Mouse (Mus musculus) heart, embryonic 12.5 days (tissue): ENCODE measurements around the gene Tcp11. TPM values are rescaled to one million over a fixed set of nuclear protein-coding genes. Genes with fewer than 3 reads are reported as not detected.

Experiments
- ATAC-seq: fragments of 200-750 bp; cut with Nextera tagmentation; 2 replicates; pipeline ENCODE4 v1.8.0; 2017; ENCODE audit warnings: moderate TSS enrichment, moderate library complexity; ENCODE audit not compliant: insufficient number of reproducible peaks, low FRiP score
- H3K27ac ChIP-seq: fragments of 300-500 bp; sonication (generic); 2 replicates; pipeline ENCODE4 v1.5.1; 2016; ENCODE audit warnings: mild to moderate bottlenecking, moderate library complexity; ENCODE audit not compliant: poor library complexity, severe bottlenecking
- H3K27me3 ChIP-seq: fragments of 300-500 bp; sonication (generic); replicated peaks from 2 replicates; pipeline ENCODE4 v1.6.1; 2016; ENCODE audit warnings: mild to moderate bottlenecking, moderate library complexity
- H3K36me3 ChIP-seq: fragments of 300-500 bp; sonication (generic); 2 replicates; pipeline ENCODE4 v1.6.1; 2016; ENCODE audit warnings: mild to moderate bottlenecking, moderate library complexity
- H3K4me1 ChIP-seq: fragments of 300-500 bp; sonication (generic); replicated peaks from 2 replicates; pipeline ENCODE4 v1.6.1; 2016; ENCODE audit warnings: mild to moderate bottlenecking
- H3K4me2 ChIP-seq: fragments of 300-500 bp; sonication (generic); 2 replicates; pipeline ENCODE4 v1.6.1; 2016; ENCODE audit warnings: mild to moderate bottlenecking, moderate library complexity
- H3K4me3 ChIP-seq: fragments of 300-500 bp; sonication (generic); 2 replicates; pipeline ENCODE4 v1.5.1; 2016; ENCODE audit warnings: mild to moderate bottlenecking
- H3K9ac ChIP-seq: fragments of 300-500 bp; sonication (generic); 2 replicates; pipeline ENCODE4 v1.6.1; 2016; ENCODE audit warnings: mild to moderate bottlenecking, moderate library complexity
- H3K9me3 ChIP-seq: fragments of 300-500 bp; sonication (generic); replicated peaks from 2 replicates; pipeline ENCODE4 v1.6.1; 2016; ENCODE audit warnings: mild to moderate bottlenecking, moderate library complexity
- WGBS: fragments of 180-500 bp; shearing (Covaris S2); methylation state at CpG from one replicate; pipeline ENCODE4 v1.1.7; 2016; 5-methylcytosine and 5-hydroxymethylcytosine counted together
- polyA plus RNA-seq: library from polyadenylated mRNA; unstranded; fragments of >200 nt; fragmentation: Nextera tagmentation; extraction: Ambion mirVana; gene quantifications from 2 replicates; pipeline ENCODE4 v1.2.1, GENCODE M21; 2016

The Tcp11 gene
- polyA plus RNA-seq, 1 experiment from 2014 or later = 0.23 TPM

GRCm38 (mm10) chr17:28069446-28069845 is 11.0 kb downstream of the Tcp11 start:
- peaks cover 17% of the 10 kb centered on the region; the same call in 1 of the 2 replicates for H3K27me3 ChIP-seq
- no peak for ATAC-seq
- no peaks in the 10 kb centered on the region for H3K36me3 ChIP-seq
- no peak overlapping the region for H3K27ac ChIP-seq
- H3K4me2 ChIP-seq = peak overlapping the region; percentile 5; the same call in 1 of the 2 replicates
- no peak overlapping the region for H3K9ac ChIP-seq
- H3K9me3 ChIP-seq = 0 out of 2 replicates have a peak, but pooled peaks cover 5% of the 10 kb centered on the region
- H3K4me1 ChIP-seq = 0 out of 2 replicates have a peak, but pooled peaks cover 8% of the 10 kb centered on the region
- WGBS = 18% methylated on average over 12 of the region's 12 CpGs
- H3K4me3 ChIP-seq = no peak overlapping the region

- Histone ChIP-seq H3K4me2 (no peak overlapping the region), H3K27me3 (peaks cover 17% of the 10 kb centered on the region; the same call in 1 of the 2 replicates), H3K9me3 (0 out of 2 replicates have a peak, but pooled peaks cover 5% of the 10 kb centered on the region), H3K4me1 (peaks cover 13% of the 10 kb centered on the region; the same call in 1 of the 2 replicates), H3K4me3 (no peak overlapping the region), H3K9ac (no peak overlapping the region), H3K36me3 (0 out of 2 replicates have a peak, but pooled peaks cover 4% of the 10 kb centered on the region), H3K27ac (no peak overlapping the region)
- no peak for ATAC-seq
- WGBS = 82% methylated on average over 4 of the region's 4 CpGs
Observed at GRCm38 (mm10) chr17:28067303-28067702, 13.1 kb downstream of the Tcp11 start.

- 0 out of 2 replicates have a peak, but pooled peaks cover 5% of the 10 kb centered on the region for H3K27me3 ChIP-seq
- no peaks in the 10 kb centered on the region for H3K9me3 ChIP-seq
- H3K4me2 ChIP-seq = no peak overlapping the region
- no peak overlapping the region for H3K9ac ChIP-seq
- no peak for ATAC-seq
- peaks cover 42% of the 10 kb centered on the region for H3K36me3 ChIP-seq
- no peak overlapping the region for H3K4me3 ChIP-seq
- peaks cover 10% of the 10 kb centered on the region; the same call in 1 of the 2 replicates for H3K4me1 ChIP-seq
- WGBS = 71% methylated on average over 6 of the region's 6 CpGs
- no peak overlapping the region for H3K27ac ChIP-seq
Observed at GRCm38 (mm10) chr17:28063163-28063562, 17.3 kb downstream of the Tcp11 start.

GRCm38 (mm10) chr17:28062710-28063109 is 17.7 kb downstream of the Tcp11 start:
- Histone ChIP-seq H3K9ac (no peak overlapping the region), H3K27me3 (0 out of 2 replicates have a peak, but pooled peaks cover under 1% of the 10 kb centered on the region), H3K9me3 (no peaks in the 10 kb centered on the region), H3K4me2 (no peak overlapping the region), H3K36me3 (peaks cover 46% of the 10 kb centered on the region), H3K4me1 (peaks cover 10% of the 10 kb centered on the region; the same call in 1 of the 2 replicates), H3K27ac (no peak overlapping the region), H3K4me3 (no peak overlapping the region)
- ATAC-seq = no peak
- WGBS = 87% methylated on average over 7 of the region's 7 CpGs

GRCm38 (mm10) chr17:28061472-28061871 is 19.0 kb downstream of the Tcp11 start:
- Histone ChIP-seq H3K9me3 (no peaks in the 10 kb centered on the region), H3K4me1 (peaks cover 8% of the 10 kb centered on the region; the same call in 1 of the 2 replicates), H3K36me3 (peaks cover 52% of the 10 kb centered on the region), H3K27me3 (no peaks in the 10 kb centered on the region), H3K4me2 (no peak overlapping the region), H3K27ac (no peak overlapping the region), H3K9ac (no peak overlapping the region), H3K4me3 (no peak overlapping the region)
- no peak for ATAC-seq
- 60% methylated on average over 7 of the region's 7 CpGs for WGBS

- Histone ChIP-seq H3K4me3 (no peak overlapping the region), H3K4me2 (no peak overlapping the region), H3K27me3 (no peaks in the 10 kb centered on the region), H3K27ac (no peak overlapping the region), H3K9me3 (no peaks in the 10 kb centered on the region), H3K36me3 (peaks cover 55% of the 10 kb centered on the region), H3K9ac (no peak overlapping the region), H3K4me1 (peaks cover 5% of the 10 kb centered on the region; the same call in 1 of the 2 replicates)
- 88% methylated on average over 11 of the region's 11 CpGs for WGBS
- ATAC-seq = no peak
Observed at GRCm38 (mm10) chr17:28060681-28061080, 19.8 kb downstream of the Tcp11 start.

GRCm38 (mm10) chr17:28058346-28058745 is 22.1 kb downstream of the Tcp11 start:
- ATAC-seq = no peak
- Histone ChIP-seq H3K4me2 (no peak overlapping the region), H3K36me3 (peaks cover 68% of the 10 kb centered on the region), H3K27me3 (no peaks in the 10 kb centered on the region), H3K9me3 (no peaks in the 10 kb centered on the region), H3K4me3 (no peak overlapping the region), H3K4me1 (peaks cover 2% of the 10 kb centered on the region; the same call in 1 of the 2 replicates), H3K9ac (no peak overlapping the region), H3K27ac (no peak overlapping the region)
- 86% methylated on average over 13 of the region's 13 CpGs for WGBS

GRCm38 (mm10) chr17:28052293-28052863 is 28.1 kb downstream of the Tcp11 start:
- H3K27ac ChIP-seq = no peak overlapping the region
- no peaks in the 10 kb centered on the region for H3K9me3 ChIP-seq
- H3K36me3 ChIP-seq = peaks cover 52% of the 10 kb centered on the region
- no peak overlapping the region for H3K9ac ChIP-seq
- no peak overlapping the region for H3K4me3 ChIP-seq
- no peaks in the 10 kb centered on the region for H3K27me3 ChIP-seq
- H3K4me1 ChIP-seq = 0 out of 2 replicates have a peak, but pooled peaks cover 3% of the 10 kb centered on the region
- no peak overlapping the region for H3K4me2 ChIP-seq
- WGBS = 76% methylated on average over 21 of the region's 21 CpGs
- ATAC-seq = no peak

GRCm38 (mm10) chr17:28050210-28050609 is 30.2 kb downstream of the Tcp11 start:
- no peaks in the 10 kb centered on the region for H3K9me3 ChIP-seq
- no peak overlapping the region for H3K4me3 ChIP-seq
- H3K4me1 ChIP-seq = 0 out of 2 replicates have a peak, but pooled peaks cover 3% of the 10 kb centered on the region
- H3K9ac ChIP-seq = no peak overlapping the region
- H3K27ac ChIP-seq = no peak overlapping the region
- no peak for ATAC-seq
- H3K36me3 ChIP-seq = peaks cover 54% of the 10 kb centered on the region
- whole genome bisulfite sequencing = 90% methylated on average over 8 of the region's 8 CpGs
- H3K27me3 ChIP-seq = no peaks in the 10 kb centered on the region
- no peak overlapping the region for H3K4me2 ChIP-seq

GRCm38 (mm10) chr17:28048425-28048824 is 32.0 kb downstream of the Tcp11 start:
- Histone ChIP-seq H3K4me2 (no peak overlapping the region), H3K9me3 (no peaks in the 10 kb centered on the region), H3K9ac (no peak overlapping the region), H3K4me3 (no peak overlapping the region), H3K4me1 (0 out of 2 replicates have a peak, but pooled peaks cover 3% of the 10 kb centered on the region), H3K27me3 (no peaks in the 10 kb centered on the region), H3K27ac (no peak overlapping the region), H3K36me3 (peaks cover 43% of the 10 kb centered on the region)
- 47% methylated on average over 4 of the region's 4 CpGs for WGBS
- peak; percentile 64; the same call in 1 of the 2 replicates for ATAC-seq

- Histone ChIP-seq H3K27me3 (no peaks in the 10 kb centered on the region), H3K4me1 (peaks cover 8% of the 10 kb centered on the region; the same call in 1 of the 2 replicates), H3K4me3 (no peak overlapping the region), H3K36me3 (peaks cover 43% of the 10 kb centered on the region), H3K9me3 (no peaks in the 10 kb centered on the region), H3K4me2 (no peak overlapping the region), H3K9ac (no peak overlapping the region), H3K27ac (no peak overlapping the region)
- 80% methylated on average over 5 of the region's 5 CpGs for WGBS
- no peak for ATAC-seq
Observed at GRCm38 (mm10) chr17:28047520-28047919, 32.9 kb downstream of the Tcp11 start.
